Mouse (Mus musculus): Measurements from ENCODE around the gene Sbno2.

The Sbno2 gene

DNA sequence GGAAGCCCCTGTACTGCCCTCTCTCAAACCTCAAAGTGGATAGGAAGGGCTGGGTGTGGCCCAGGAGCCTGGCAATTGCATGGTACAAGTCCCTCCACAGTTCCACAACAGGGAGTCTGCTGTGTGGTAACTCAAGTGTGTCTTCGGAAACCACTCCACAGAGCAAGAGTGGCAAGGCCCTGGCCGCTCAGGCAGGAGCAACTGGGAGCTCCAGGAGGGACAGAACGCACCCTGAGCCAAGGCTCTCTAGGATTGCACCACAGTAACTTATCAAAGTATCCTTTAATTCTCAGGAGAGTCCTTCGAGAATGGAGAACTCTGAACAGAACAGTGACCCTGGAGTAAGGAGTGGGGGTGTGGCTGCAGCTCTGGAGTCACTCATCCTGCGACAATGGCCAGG lies 69.7 kb downstream of the Sbno2 start:
- DNase-seq (ENCODE audit: low read depth): no peak

DNA sequence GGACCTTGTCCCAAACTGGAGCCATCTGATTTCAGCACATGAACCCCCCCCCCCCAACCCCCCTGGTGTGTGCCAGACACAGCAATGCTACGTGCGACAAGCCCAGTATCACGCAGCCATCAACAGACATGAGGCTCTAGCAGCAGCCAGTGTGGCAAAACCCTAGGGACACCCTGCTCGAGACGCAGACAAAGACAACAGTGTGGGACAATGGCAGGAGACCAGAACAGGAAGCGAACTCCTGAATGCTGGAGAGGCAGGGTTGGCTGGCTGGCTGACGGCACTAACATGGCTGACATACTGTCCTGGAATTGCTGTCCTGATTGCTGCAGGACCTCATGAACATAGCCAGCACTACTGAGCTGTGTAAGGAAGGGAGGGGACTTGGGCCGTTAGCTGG lies 70.2 kb downstream of the Sbno2 start:
- no peak for DNase-seq (ENCODE audit: low read depth)

- DNase-seq (ENCODE audit: low read depth): peak; percentile 52
Measured at GRCm38 (mm10) chr10:80033511-80034391, 71.6 kb downstream of the Sbno2 start.

GRCm38 (mm10) chr10:80032799-80033480 lies 72.4 kb downstream of the Sbno2 start:
- peak; percentile 76 for DNase-seq (ENCODE audit: low read depth)

GRCm38 (mm10) chr10:80030736-80031135 lies 74.6 kb downstream of the Sbno2 start:
- DNase-seq (ENCODE audit: low read depth): no peak

- no peak for DNase-seq (ENCODE audit: low read depth)
Measured at GRCm38 (mm10) chr10:80030191-80030590, 75.2 kb downstream of the Sbno2 start.

DNA sequence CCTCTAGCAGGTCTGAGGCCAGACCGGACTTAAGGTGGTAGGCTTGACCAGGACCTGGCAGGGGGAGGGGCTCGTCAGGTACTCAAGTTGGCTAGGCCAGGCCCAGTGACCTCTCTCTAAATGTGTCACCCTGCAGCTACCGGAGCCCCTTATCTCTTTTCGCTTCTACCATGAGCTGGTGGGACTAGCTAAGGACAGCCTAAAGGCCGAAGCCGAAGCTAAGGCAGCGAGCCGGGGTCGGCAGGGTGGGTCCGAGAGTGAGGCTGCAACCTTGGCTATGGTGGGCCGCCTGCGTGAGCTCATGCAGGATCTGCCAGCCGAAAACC lies 76.9 kb downstream of the Sbno2 start:
- DNase-seq (ENCODE audit: low read depth): no peak

GRCm38 (mm10) chr10:80027681-80028520 lies 77.5 kb downstream of the Sbno2 start:
- no peak for DNase-seq (ENCODE audit: low read depth)

GRCm38 (mm10) chr10:80025889-80026288 lies 79.5 kb downstream of the Sbno2 start:
- peak; percentile 67 for DNase-seq (ENCODE audit: low read depth)

DNA sequence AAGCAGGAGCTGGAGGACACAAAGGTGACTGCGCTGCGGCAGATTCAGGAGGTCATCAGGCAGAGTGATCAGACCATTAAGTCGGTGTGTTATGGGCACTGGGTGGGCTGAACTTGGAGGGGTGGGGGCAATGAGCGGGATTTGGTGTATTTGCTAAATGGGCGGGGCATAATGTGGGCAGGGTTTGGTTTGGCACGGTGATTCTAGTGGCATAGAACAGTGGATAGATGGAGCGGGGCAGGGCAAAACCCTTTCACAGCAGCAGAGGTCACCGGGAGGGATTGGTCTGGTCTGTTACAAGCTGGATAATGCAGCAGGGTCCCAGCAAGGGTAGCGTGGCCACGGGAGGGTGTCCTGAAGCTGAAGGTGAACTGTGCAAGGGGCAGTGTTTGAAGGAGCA lies 79.9 kb downstream of the Sbno2 start:
- DNase-seq (ENCODE audit: low read depth): no peak

DNA sequence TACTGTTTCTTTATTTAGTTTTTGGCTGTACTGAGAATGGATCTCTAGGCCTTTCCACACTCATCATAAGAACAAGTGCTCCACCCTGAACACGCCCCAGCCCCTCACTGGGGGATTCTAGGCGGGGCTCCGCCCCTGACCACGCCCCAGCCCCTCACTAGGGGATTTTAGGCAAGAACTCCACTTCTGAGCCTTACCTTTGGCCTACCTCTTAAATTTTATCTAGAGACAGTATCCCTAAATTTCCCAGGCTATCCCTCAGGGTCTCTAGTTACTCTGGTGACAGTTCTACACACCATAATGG lies 80.4 kb downstream of the Sbno2 start:
- no peak for DNase-seq (ENCODE audit: low read depth)

DNA sequence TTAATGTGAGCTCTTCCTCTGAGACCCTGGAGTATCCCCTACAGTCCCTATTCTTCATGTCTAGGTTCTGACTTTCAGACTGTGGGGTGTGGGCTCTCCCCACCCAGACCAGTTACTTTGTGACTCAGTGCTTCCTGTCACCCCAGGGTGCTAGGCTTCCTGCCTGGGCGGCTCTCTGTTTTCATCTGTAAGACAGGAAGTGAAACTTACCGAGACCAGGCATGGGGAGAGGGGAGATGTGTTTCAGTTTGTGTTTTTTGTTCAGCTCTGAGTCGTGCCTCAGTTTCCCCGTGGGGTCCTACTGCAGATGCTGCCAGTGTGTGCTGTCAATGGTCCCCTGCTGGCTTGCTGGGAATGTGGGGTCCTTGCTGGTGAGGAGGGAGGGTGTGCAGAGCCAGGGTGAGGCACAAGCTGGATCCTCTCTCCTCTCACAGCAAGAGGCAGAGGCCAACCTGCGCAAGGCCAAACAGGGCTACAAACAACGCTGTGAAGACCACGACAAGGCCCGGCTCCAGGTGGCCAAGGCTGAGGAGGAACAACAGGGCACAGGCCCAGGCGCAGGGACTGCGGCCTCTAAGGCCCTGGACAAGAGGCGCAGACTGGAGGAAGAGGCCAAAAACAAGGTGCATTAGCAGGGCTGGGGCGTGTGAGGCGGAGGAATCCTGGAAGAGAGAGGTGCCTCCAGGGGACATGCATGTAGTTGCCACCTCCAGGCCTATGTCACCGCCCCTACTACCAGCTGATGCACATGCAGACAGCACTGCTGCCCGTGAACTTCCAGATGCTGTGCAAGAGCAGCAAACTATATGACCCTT lies 80.9 kb downstream of the Sbno2 start:
- DNase-seq (ENCODE audit: low read depth): peak; percentile 89

GRCm38 (mm10) chr10:80023758-80024157 lies 81.6 kb downstream of the Sbno2 start:
- DNase-seq (ENCODE audit: low read depth): no peak

GRCm38 (mm10) chr10:80022806-80023205 lies 82.6 kb downstream of the Sbno2 start:
- DNase-seq (ENCODE audit: low read depth): peak; percentile 45

GRCm38 (mm10) chr10:80022164-80022563 lies 83.2 kb downstream of the Sbno2 start:
- peak; percentile 80 for DNase-seq (ENCODE audit: low read depth)

DNA sequence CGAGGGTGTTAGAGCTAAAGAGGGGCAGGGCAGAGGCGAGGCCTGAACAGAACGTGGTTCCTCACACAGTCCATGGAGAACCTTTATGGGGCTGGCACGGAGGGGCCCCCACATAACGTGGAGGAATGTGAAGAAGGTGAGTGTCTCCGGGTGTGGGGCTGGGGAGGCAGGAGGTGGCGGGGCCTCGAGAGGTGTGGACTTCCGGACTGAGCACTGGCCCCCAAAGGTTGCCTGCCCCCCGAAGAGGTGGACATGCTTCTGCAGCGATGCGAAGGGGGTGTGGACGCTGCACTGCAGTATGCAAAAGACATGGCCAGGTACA lies 84.1 kb downstream of the Sbno2 start:
- peak; percentile 39 for DNase-seq (ENCODE audit: low read depth)

- peak; percentile 37 for DNase-seq (ENCODE audit: low read depth)
Measured at GRCm38 (mm10) chr10:80020603-80021319, 84.6 kb downstream of the Sbno2 start.

DNA sequence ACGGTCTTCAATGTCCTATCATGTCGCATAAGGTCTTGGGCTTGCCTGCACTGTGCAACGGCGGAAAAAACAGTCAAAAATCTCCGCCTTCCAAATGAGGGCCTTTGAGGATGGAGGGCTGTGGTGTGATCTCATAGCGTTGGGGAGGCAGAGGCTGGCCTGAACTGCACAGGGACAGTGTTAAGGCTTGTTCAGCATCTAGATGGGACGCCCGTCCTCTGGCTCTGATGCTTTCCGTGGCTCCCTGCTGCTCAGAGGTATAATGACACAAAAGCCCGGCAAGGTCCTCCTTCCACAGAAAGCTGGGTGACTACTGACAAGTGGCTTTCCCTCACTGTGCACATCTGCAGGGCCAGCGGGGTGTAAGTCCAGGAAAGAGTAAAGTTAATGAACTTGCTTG lies 85.2 kb downstream of the Sbno2 start:
- peak; percentile 56 for DNase-seq (ENCODE audit: low read depth)

DNA sequence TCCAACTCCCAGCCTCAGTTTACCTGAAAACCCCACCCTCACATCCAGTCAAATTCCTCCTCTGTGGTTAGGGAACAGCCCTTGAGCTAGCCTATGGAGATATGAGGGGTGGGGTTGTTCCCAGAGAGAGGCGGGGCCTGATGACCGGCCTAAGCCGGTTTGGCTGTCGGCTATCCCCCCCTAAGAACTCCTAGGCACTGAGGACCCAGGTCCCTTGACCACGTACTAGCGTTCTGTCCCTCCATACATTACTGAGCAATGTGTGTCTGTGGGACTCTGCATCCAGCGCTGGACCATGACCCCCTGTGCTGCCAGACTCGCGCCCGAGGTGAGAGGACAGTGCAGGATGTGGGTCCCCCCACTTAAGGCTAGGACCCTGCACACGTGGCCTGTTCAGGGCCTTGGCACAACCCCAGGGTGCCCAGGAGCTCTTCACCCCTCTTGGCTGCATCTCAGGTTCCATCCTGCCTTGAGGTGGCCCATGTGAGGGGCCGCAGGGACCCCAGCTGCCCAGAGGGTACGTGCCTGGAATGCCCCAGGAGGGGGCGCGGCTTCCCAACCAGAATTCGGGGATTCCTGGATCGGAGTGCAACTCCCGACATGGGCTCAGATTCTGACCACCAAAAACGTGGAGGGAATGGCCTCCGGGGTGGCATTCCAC lies 85.8 kb downstream of the Sbno2 start:
- peak; percentile 34 for DNase-seq (ENCODE audit: low read depth)

- DNase-seq (ENCODE audit: low read depth): peak; percentile 83
Measured at GRCm38 (mm10) chr10:80018739-80019297, 86.6 kb downstream of the Sbno2 start.

DNA sequence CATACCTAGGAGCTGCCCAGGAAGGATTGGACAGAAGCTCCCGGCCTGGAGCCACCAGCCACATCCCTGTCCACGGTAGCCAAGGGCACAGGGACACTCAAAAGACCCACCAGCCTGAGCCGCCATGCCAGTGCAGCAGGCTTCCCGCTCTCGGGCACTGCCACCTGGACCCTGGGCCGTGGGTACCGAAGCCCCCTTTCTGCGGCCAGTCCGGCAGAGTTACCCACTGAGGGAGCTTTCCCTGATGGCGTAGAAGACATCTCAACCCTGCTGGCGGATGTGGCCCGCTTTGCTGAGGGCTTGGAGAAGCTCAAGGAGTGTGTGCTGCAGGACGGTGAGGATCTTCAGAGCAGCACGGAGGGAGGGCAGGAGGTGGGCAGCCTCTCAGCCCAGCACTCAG lies 87.6 kb downstream of the Sbno2 start:
- DNase-seq (ENCODE audit: low read depth): peak; percentile 71
